Mouse (Mus musculus): ENCODE data around the gene Ctse. TPM values are rescaled to one million over a fixed set of nuclear protein-coding genes. Genes with fewer than 3 reads are reported as not detected.

Gene Ctse
- polyA plus RNA-seq, 1 experiment from 2014 or later = 16.5 TPM

- no peak overlapping the region for H3K4me3 ChIP-seq (replicated peaks; ENCODE audit: low read depth, low read length)
- no peaks in the 10 kb centered on the region for H3K27me3 ChIP-seq (ENCODE audit: insufficient read depth, low read length)
- ATAC-seq (replicated peaks; ENCODE audit: low FRiP score, low read depth) = no peak
- no peak for TF ChIP-seq CTCF (IDR thresholded peaks at IDR 0.05; ENCODE audit: low read depth)
- H3K9ac ChIP-seq (ENCODE audit: low read depth, low read length) = no peak overlapping the region
- H3K36me3 ChIP-seq (ENCODE audit: insufficient read depth, low read length) = no peaks in the 10 kb centered on the region
- 82% methylated on average over 2 of the region's 2 CpGs for WGBS
- no peak overlapping the region for H3K4me2 ChIP-seq (ENCODE audit: low read length)
- no peaks in the 10 kb centered on the region for H3K9me3 ChIP-seq (replicated peaks; ENCODE audit: low read length)
- no peaks in the 10 kb centered on the region for H3K4me1 ChIP-seq (replicated peaks; ENCODE audit: insufficient read depth, low read length)
- DNase-seq (ENCODE audit: low spot score) = no peak
- H3K27ac ChIP-seq = no peak overlapping the region
Measured at GRCm38 (mm10) chr1:131660266-131660665, 22.2 kb downstream of the Ctse start.

DNA sequence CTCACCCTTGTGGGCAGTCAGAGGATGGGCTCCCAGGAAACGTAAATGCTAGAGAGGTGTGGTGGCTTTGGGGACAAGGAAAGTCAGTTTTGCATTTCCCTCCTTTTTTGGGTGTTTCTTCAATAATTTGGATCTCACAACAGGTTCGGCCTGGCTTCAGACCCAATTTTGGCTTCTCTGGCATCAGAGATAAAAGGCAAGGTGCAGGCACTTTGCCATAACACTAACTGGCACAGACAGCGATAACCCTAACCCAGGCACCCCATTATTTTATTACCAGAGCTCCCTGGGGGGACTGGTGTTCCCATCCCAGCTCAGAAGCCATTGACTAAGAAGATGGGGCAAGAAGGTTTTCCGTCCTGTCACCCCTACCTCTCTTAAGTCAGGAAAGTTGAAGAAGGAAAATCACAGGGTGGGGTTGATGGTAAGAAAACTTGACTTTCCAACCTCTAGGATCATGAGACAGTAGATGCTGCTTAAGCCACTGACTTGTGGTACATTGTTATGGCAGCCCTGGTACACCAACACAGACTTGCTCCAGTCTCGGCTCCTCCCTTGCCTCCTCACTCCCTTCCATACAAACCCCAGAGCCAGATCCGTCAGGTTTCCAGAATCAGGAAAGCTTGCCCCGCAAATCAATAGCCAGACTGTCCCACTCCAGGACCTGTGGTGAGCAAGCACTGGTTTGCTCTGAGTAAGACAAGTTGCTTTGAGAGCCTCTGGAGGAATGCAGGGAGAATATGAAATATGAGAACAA is 22.8 kb downstream of the Ctse start:
- no peak overlapping the region for H3K4me3 ChIP-seq (replicated peaks; ENCODE audit: low read depth, low read length)
- H3K9ac ChIP-seq (ENCODE audit: low read depth, low read length) = no peak overlapping the region
- TF ChIP-seq CTCF (IDR thresholded peaks at IDR 0.05; ENCODE audit: low read depth) = no peak
- H3K4me2 ChIP-seq (ENCODE audit: low read length) = no peak overlapping the region
- no peaks in the 10 kb centered on the region for H3K4me1 ChIP-seq (replicated peaks; ENCODE audit: insufficient read depth, low read length)
- ATAC-seq (replicated peaks; ENCODE audit: low FRiP score, low read depth) (no peak), DNase-seq (ENCODE audit: low spot score) (no peak)
- no peaks in the 10 kb centered on the region for H3K27me3 ChIP-seq (ENCODE audit: insufficient read depth, low read length)
- WGBS = 73% methylated on average over 7 of the region's 7 CpGs
- H3K27ac ChIP-seq = no peak overlapping the region
- H3K36me3 ChIP-seq (ENCODE audit: insufficient read depth, low read length) = no peaks in the 10 kb centered on the region
- no peaks in the 10 kb centered on the region for H3K9me3 ChIP-seq (replicated peaks; ENCODE audit: low read length)

- no peak for ATAC-seq (replicated peaks; ENCODE audit: low FRiP score, low read depth)
Measured at GRCm38 (mm10) chr1:131661749-131662148, 23.6 kb downstream of the Ctse start.

GRCm38 (mm10) chr1:131663286-131663995 is 25.3 kb downstream of the Ctse start:
- Histone ChIP-seq H3K4me2 (ENCODE audit: low read length) (no peak overlapping the region), H3K9me3 (replicated peaks; ENCODE audit: low read length) (no peaks in the 10 kb centered on the region), H3K27ac (no peak overlapping the region), H3K4me1 (replicated peaks; ENCODE audit: insufficient read depth, low read length) (no peaks in the 10 kb centered on the region), H3K27me3 (ENCODE audit: insufficient read depth, low read length) (no peaks in the 10 kb centered on the region), H3K36me3 (ENCODE audit: insufficient read depth, low read length) (no peaks in the 10 kb centered on the region), H3K4me3 (replicated peaks; ENCODE audit: low read depth, low read length) (no peak overlapping the region), H3K9ac (ENCODE audit: low read depth, low read length) (no peak overlapping the region)
- TF ChIP-seq CTCF (IDR thresholded peaks at IDR 0.05; ENCODE audit: low read depth) = no peak
- 82% methylated on average over 9 of the region's 9 CpGs for WGBS
- ATAC-seq (replicated peaks; ENCODE audit: low FRiP score, low read depth) = no peak
- DNase-seq (ENCODE audit: low spot score) = no peak

More at GRCm38 (mm10) chr1:131661749-131662148, 23.6 kb downstream of the Ctse start:
- DNase-seq (ENCODE audit: low spot score) = no peak
- Histone ChIP-seq H3K27me3 (ENCODE audit: insufficient read depth, low read length) (no peaks in the 10 kb centered on the region), H3K9ac (ENCODE audit: low read depth, low read length) (no peak overlapping the region), H3K4me3 (replicated peaks; ENCODE audit: low read depth, low read length) (no peak overlapping the region), H3K27ac (no peak overlapping the region), H3K4me1 (replicated peaks; ENCODE audit: insufficient read depth, low read length) (no peaks in the 10 kb centered on the region), H3K4me2 (ENCODE audit: low read length) (no peak overlapping the region), H3K36me3 (ENCODE audit: insufficient read depth, low read length) (no peaks in the 10 kb centered on the region), H3K9me3 (replicated peaks; ENCODE audit: low read length) (no peaks in the 10 kb centered on the region)
- TF ChIP-seq CTCF (IDR thresholded peaks at IDR 0.05; ENCODE audit: low read depth) = no peak
- WGBS = 67% methylated on average over 3 of the region's 3 CpGs

GRCm38 (mm10) chr1:131664136-131664535 is 26.0 kb downstream of the Ctse start:
- DNase-seq (ENCODE audit: low spot score) = no peak

GRCm38 (mm10) chr1:131665886-131666285 is 27.8 kb downstream of the Ctse start:
- Histone ChIP-seq H3K4me3 (replicated peaks; ENCODE audit: low read depth, low read length) (no peak overlapping the region), H3K9ac (ENCODE audit: low read depth, low read length) (no peak overlapping the region), H3K9me3 (replicated peaks; ENCODE audit: low read length) (no peaks in the 10 kb centered on the region), H3K27me3 (ENCODE audit: insufficient read depth, low read length) (no peaks in the 10 kb centered on the region), H3K36me3 (ENCODE audit: insufficient read depth, low read length) (no peaks in the 10 kb centered on the region), H3K4me1 (replicated peaks; ENCODE audit: insufficient read depth, low read length) (no peaks in the 10 kb centered on the region), H3K27ac (no peak overlapping the region), H3K4me2 (ENCODE audit: low read length) (no peak overlapping the region)
- DNase-seq (ENCODE audit: low spot score) (no peak), ATAC-seq (replicated peaks; ENCODE audit: low FRiP score, low read depth) (no peak)
- no peak for TF ChIP-seq CTCF (IDR thresholded peaks at IDR 0.05; ENCODE audit: low read depth)
- 80% methylated on average over 1 of the region's 1 CpGs for WGBS

More at GRCm38 (mm10) chr1:131664136-131664535, 26.0 kb downstream of the Ctse start:
- Histone ChIP-seq H3K9ac (ENCODE audit: low read depth, low read length) (no peak overlapping the region), H3K4me2 (ENCODE audit: low read length) (no peak overlapping the region), H3K36me3 (ENCODE audit: insufficient read depth, low read length) (no peaks in the 10 kb centered on the region), H3K27me3 (ENCODE audit: insufficient read depth, low read length) (no peaks in the 10 kb centered on the region), H3K4me3 (replicated peaks; ENCODE audit: low read depth, low read length) (no peak overlapping the region), H3K4me1 (replicated peaks; ENCODE audit: insufficient read depth, low read length) (no peaks in the 10 kb centered on the region), H3K9me3 (replicated peaks; ENCODE audit: low read length) (no peaks in the 10 kb centered on the region), H3K27ac (no peak overlapping the region)
- ATAC-seq (replicated peaks; ENCODE audit: low FRiP score, low read depth) = no peak
- WGBS = 95% methylated on average over 5 of the region's 5 CpGs
- no peak for TF ChIP-seq CTCF (IDR thresholded peaks at IDR 0.05; ENCODE audit: low read depth)
